8 mouse cellular contexts compared by ENCODE assay signal in genomic region chr11:97148591-97148990, GRCm38 (mm10). TPM values are rescaled to one million over a fixed set of nuclear protein-coding genes. Genes with fewer than 3 reads are reported as not detected.
DNase-seq lines count a peak whose midpoint lies in the region; ATAC-seq lines count a peak whose summit lies in the region.

No protein-coding gene starts in this region.

- WGBS in kidney, embryonic 16.5 days = 23% methylated on average over 12 of the region's 12 CpGs
- 32% methylated on average over 12 of the region's 12 CpGs for WGBS in embryonic facial prominence, embryonic 15.5 days
- WGBS in intestine, embryonic 16.5 days = 38% methylated on average over 12 of the region's 12 CpGs
- WGBS in midbrain, embryonic 16.5 days = 37% methylated on average over 12 of the region's 12 CpGs

- peak overlapping the region; percentile 78 for H3K4me3 ChIP-seq in kidney, embryonic 16.5 days (ENCODE audit: low read length)
- no peak overlapping the region for H3K4me3 ChIP-seq in embryonic facial prominence, embryonic 15.5 days (replicated peaks)
- 0 out of 2 replicates have a peak overlapping the region, but pooled peaks have one; percentile 13 for H3K4me3 ChIP-seq in intestine, embryonic 16.5 days (ENCODE audit: low read length)
- no peak overlapping the region for H3K4me3 ChIP-seq in midbrain, embryonic 16.5 days (ENCODE audit: low read depth, low read length)

- no peak overlapping the region for H3K27ac ChIP-seq in kidney, embryonic 16.5 days (ENCODE audit: low read length)
- no peak overlapping the region for H3K27ac ChIP-seq in embryonic facial prominence, embryonic 15.5 days (replicated peaks)
- H3K27ac ChIP-seq in intestine, embryonic 16.5 days (ENCODE audit: low read length) = no peak overlapping the region
- H3K27ac ChIP-seq in midbrain, embryonic 16.5 days (ENCODE audit: low read length) = no peak overlapping the region

- no peak for ATAC-seq in kidney, embryonic 16.5 days (ENCODE audit: low FRiP score, low TSS enrichment)
- no peak for ATAC-seq in embryonic facial prominence, embryonic 15.5 days (ENCODE audit: insufficient number of reproducible peaks, low FRiP score, low TSS enrichment, low read depth)
- no peak for ATAC-seq in intestine, embryonic 16.5 days
- no peak for ATAC-seq in midbrain, embryonic 16.5 days

- peak overlapping the region; percentile 76 for H3K9ac ChIP-seq in kidney, embryonic 16.5 days (replicated peaks; ENCODE audit: low read length)
- H3K9ac ChIP-seq in embryonic facial prominence, embryonic 15.5 days = no peak overlapping the region
- peak overlapping the region; percentile 79 for H3K9ac ChIP-seq in intestine, embryonic 16.5 days (ENCODE audit: low read depth, low read length)
- H3K9ac ChIP-seq in midbrain, embryonic 16.5 days (ENCODE audit: low read depth, low read length) = no peak overlapping the region

- H3K4me1 ChIP-seq in kidney, embryonic 16.5 days (ENCODE audit: insufficient read depth, low read length) = peaks cover 33% of the 10 kb centered on the region
- peaks cover 49% of the 10 kb centered on the region for H3K4me1 ChIP-seq in embryonic facial prominence, embryonic 15.5 days
- H3K4me1 ChIP-seq in intestine, embryonic 16.5 days (ENCODE audit: control insufficient read depth, insufficient read depth, low read length) = peaks cover 33% of the 10 kb centered on the region
- peaks cover 22% of the 10 kb centered on the region for H3K4me1 ChIP-seq in midbrain, embryonic 16.5 days (ENCODE audit: control insufficient read depth, insufficient read depth, low read length)

- no peaks in the 10 kb centered on the region for H3K9me3 ChIP-seq in kidney, embryonic 16.5 days (ENCODE audit: low read length)
- no peaks in the 10 kb centered on the region for H3K9me3 ChIP-seq in embryonic facial prominence, embryonic 15.5 days (replicated peaks)
- H3K9me3 ChIP-seq in intestine, embryonic 16.5 days (ENCODE audit: control insufficient read depth, low read length) = no peaks in the 10 kb centered on the region
- no peaks in the 10 kb centered on the region for H3K9me3 ChIP-seq in midbrain, embryonic 16.5 days (replicated peaks; ENCODE audit: control insufficient read depth, low read length, poor library complexity, severe bottlenecking)

- peak overlapping the region; percentile 90 for H3K4me2 ChIP-seq in kidney, embryonic 16.5 days (replicated peaks; ENCODE audit: low read depth, low read length)
- peak overlapping the region; percentile 87; the same call in 1 of the 2 replicates for H3K4me2 ChIP-seq in embryonic facial prominence, embryonic 15.5 days (replicated peaks)
- peak overlapping the region; percentile 95 for H3K4me2 ChIP-seq in intestine, embryonic 16.5 days (ENCODE audit: low read depth, low read length)
- H3K4me2 ChIP-seq in midbrain, embryonic 16.5 days (ENCODE audit: low read length) = peak overlapping the region; percentile 2; the same call in 1 of the 2 replicates

- no peak for DNase-seq in kidney, postnatal 4 days
- no peak for DNase-seq in embryo, embryonic 10.5 days (ENCODE audit: low spot score)
- no peak for DNase-seq in MN1 (ENCODE audit: low spot score)
- no peak for DNase-seq in cerebellum, adult 11-12 months

- peaks cover 9% of the 10 kb centered on the region; the same call in 1 of the 2 replicates for H3K36me3 ChIP-seq in kidney, embryonic 16.5 days (ENCODE audit: insufficient read depth, low read length)
- H3K36me3 ChIP-seq in embryonic facial prominence, embryonic 15.5 days = peaks cover 35% of the 10 kb centered on the region
- no peaks in the 10 kb centered on the region for H3K36me3 ChIP-seq in intestine, embryonic 16.5 days (ENCODE audit: control insufficient read depth, insufficient read depth, low read length)
- peaks cover 2% of the 10 kb centered on the region; the same call in 1 of the 2 replicates for H3K36me3 ChIP-seq in midbrain, embryonic 16.5 days (ENCODE audit: control insufficient read depth, insufficient read depth, low read length)

- H3K27me3 ChIP-seq in kidney, embryonic 16.5 days (ENCODE audit: insufficient read depth, low read length) = 0 out of 2 replicates have a peak, but pooled peaks cover 3% of the 10 kb centered on the region
- H3K27me3 ChIP-seq in embryonic facial prominence, embryonic 15.5 days = no peaks in the 10 kb centered on the region
- H3K27me3 ChIP-seq in intestine, embryonic 16.5 days (replicated peaks; ENCODE audit: control insufficient read depth, insufficient read depth, low read length) = peaks cover 4% of the 10 kb centered on the region; the same call in 1 of the 2 replicates
- no peaks in the 10 kb centered on the region for H3K27me3 ChIP-seq in midbrain, embryonic 16.5 days (ENCODE audit: control insufficient read depth, insufficient read depth, low read depth, low read length)

RNA-seq across cellular contexts. Expression of gene Tbkbp1, which starts 2.7 kb away (rescaled TPM):
- polyA plus RNA-seq in kidney, embryonic 16.5 days (2015; fragmentation: Nextera tagmentation; extraction: Ambion mirVana) = 4.0 TPM in 2 replicates
- polyA plus RNA-seq in embryonic facial prominence, embryonic 15.5 days (2015; fragmentation: Nextera tagmentation; extraction: Ambion mirVana) = 8.9 and 9.5 TPM in 2 replicates
- polyA plus RNA-seq in intestine, embryonic 16.5 days (2015; fragmentation: Nextera tagmentation; extraction: Ambion mirVana) = 2.0 TPM in 2 replicates
- polyA plus RNA-seq in midbrain, embryonic 16.5 days (2015; fragmentation: Nextera tagmentation; extraction: Ambion mirVana) = 7.7 and 8.2 TPM in 2 replicates

RNA-seq across cellular contexts. Expression of gene Tbx21, which starts 33.5 kb away (rescaled TPM):
- 0.14 and 0.24 TPM in 2 replicates for polyA plus RNA-seq in kidney, embryonic 16.5 days (2015; fragmentation: Nextera tagmentation; extraction: Ambion mirVana)
- polyA plus RNA-seq in embryonic facial prominence, embryonic 15.5 days (2015; fragmentation: Nextera tagmentation; extraction: Ambion mirVana) = 0.07 and 0.15 TPM in 2 replicates
- 0.17 and 0.27 TPM in 2 replicates for polyA plus RNA-seq in intestine, embryonic 16.5 days (2015; fragmentation: Nextera tagmentation; extraction: Ambion mirVana)
- 0.16 TPM in 2 replicates for polyA plus RNA-seq in midbrain, embryonic 16.5 days (2015; fragmentation: Nextera tagmentation; extraction: Ambion mirVana)

RNA-seq across cellular contexts. Expression of gene Kpnb1, which starts 39.1 kb away (rescaled TPM):
- polyA plus RNA-seq in kidney, embryonic 16.5 days (2015; fragmentation: Nextera tagmentation; extraction: Ambion mirVana) = 51.0 and 54.6 TPM in 2 replicates
- polyA plus RNA-seq in embryonic facial prominence, embryonic 15.5 days (2015; fragmentation: Nextera tagmentation; extraction: Ambion mirVana) = 43.8 and 49.9 TPM in 2 replicates
- 31.9 and 36.3 TPM in 2 replicates for polyA plus RNA-seq in intestine, embryonic 16.5 days (2015; fragmentation: Nextera tagmentation; extraction: Ambion mirVana)
- polyA plus RNA-seq in midbrain, embryonic 16.5 days (2015; fragmentation: Nextera tagmentation; extraction: Ambion mirVana) = 28.5 and 32.9 TPM in 2 replicates

Comparison
In these comparisons a context has a peak if more than half of its experiments do, and no peak if none do; other contexts are left out.
1. H3K4me2 ChIP-seq: peak in every context shown above with its lines; median percentile 95 in intestine, embryonic 16.5 days; 90 in kidney, embryonic 16.5 days; 87 in embryonic facial prominence, embryonic 15.5 days; 2 in midbrain, embryonic 16.5 days.
2. H3K4me3 ChIP-seq: peak in kidney, embryonic 16.5 days (single experiment) and intestine, embryonic 16.5 days (single experiment); none in embryonic facial prominence, embryonic 15.5 days (single experiment) and midbrain, embryonic 16.5 days (single experiment).
3. H3K9ac ChIP-seq: peak in kidney, embryonic 16.5 days (single experiment) and intestine, embryonic 16.5 days (single experiment); none in embryonic facial prominence, embryonic 15.5 days (single experiment) and midbrain, embryonic 16.5 days (single experiment).